Comparison of ENCODE assay signal across 7 mouse cellular contexts in genomic region chr10:80994621-80995020, GRCm38 (mm10). TPM values are rescaled to one million over a fixed set of nuclear protein-coding genes. Genes with fewer than 3 reads are reported as not detected.
A peak's percentile ranks its signal among the peaks of the same experiment; 100 is the strongest.
DNase-seq lines count a peak whose midpoint lies in the region; ATAC-seq and TF ChIP-seq lines count a peak whose summit lies in the region.

No protein-coding gene starts in this region.

- 0 out of 2 replicates have a peak overlapping the region, but pooled peaks have one; percentile 1 for H3K4me3 ChIP-seq in intestine, embryonic 15.5 days (replicated peaks)
- H3K4me3 ChIP-seq in intestine, postnatal 0 days (ENCODE audit: low read depth, low read length), result no peak overlapping the region; the same call in 1 of the 2 replicates
- H3K4me3 ChIP-seq in MEL (ENCODE audit: control insufficient read depth in 1 of 2, insufficient read depth in 1 of 2, low read depth in 2 of 2, low read length in 2 of 2), result no peak overlapping the region; a peak in 1 of 4 replicates
- H3K4me3 ChIP-seq in forebrain, embryonic 16.5 days (replicated peaks; ENCODE audit: low read length), result no peak overlapping the region
- no peak overlapping the region for H3K4me3 ChIP-seq in kidney, embryonic 16.5 days (ENCODE audit: low read length)

- no peak overlapping the region for H3K27ac ChIP-seq in intestine, embryonic 15.5 days
- H3K27ac ChIP-seq in intestine, postnatal 0 days (ENCODE audit: low read depth, low read length), result no peak overlapping the region
- no peak overlapping the region for H3K27ac ChIP-seq in MEL (ENCODE audit: control insufficient read depth, low read depth, low read length)
- H3K27ac ChIP-seq in forebrain, embryonic 16.5 days (ENCODE audit: low read length), result no peak overlapping the region
- no peak overlapping the region for H3K27ac ChIP-seq in kidney, embryonic 16.5 days (ENCODE audit: low read length)

- no peak for TF ChIP-seq CTCF in intestine, postnatal 0 days (IDR thresholded peaks at IDR 0.05; ENCODE audit: low read depth)
- no peak for TF ChIP-seq CTCF in MEL (IDR thresholded peaks at IDR 0.05 in 2 of 3, conservative IDR thresholded peaks at IDR 0.05 in 1 of 3; ENCODE audit: control insufficient read depth in 1 of 3, insufficient read depth in 1 of 3, low read depth in 2 of 3, low read length in 3 of 3, poor library complexity in 1 of 3, severe bottlenecking in 1 of 3)

- TF ChIP-seq POLR2A in MEL (IDR thresholded peaks at IDR 0.05; ENCODE audit: control insufficient read depth in 1 of 2, insufficient read depth in 1 of 2, low read depth in 1 of 2, low read length in 2 of 2, poor library complexity in 1 of 2), result no peak

- H3K79me2 ChIP-seq in MEL (ENCODE audit: control insufficient read depth, insufficient read depth, low read length, poor library complexity), result no peaks in the 10 kb centered on the region

- WGBS in intestine, embryonic 15.5 days, result 60% methylated on average over 4 of the region's 4 CpGs
- 56% methylated on average over 4 of the region's 4 CpGs for WGBS in intestine, postnatal 0 days
- 64% methylated on average over 4 of the region's 4 CpGs for WGBS in forebrain, embryonic 16.5 days
- WGBS in kidney, embryonic 16.5 days, result 63% methylated on average over 4 of the region's 4 CpGs

- peaks cover 3% of the 10 kb centered on the region; the same call in 1 of the 2 replicates for H3K27me3 ChIP-seq in intestine, embryonic 15.5 days (replicated peaks)
- 0 out of 2 replicates have a peak, but pooled peaks cover 9% of the 10 kb centered on the region for H3K27me3 ChIP-seq in intestine, postnatal 0 days (replicated peaks; ENCODE audit: control insufficient read depth, insufficient read depth, low read length)
- H3K27me3 ChIP-seq in MEL (ENCODE audit: control insufficient read depth in 1 of 2, insufficient read depth in 2 of 2, low read length in 2 of 2), result no peaks in the 10 kb centered on the region
- no peaks in the 10 kb centered on the region for H3K27me3 ChIP-seq in forebrain, embryonic 16.5 days (replicated peaks; ENCODE audit: control insufficient read depth, insufficient read depth, low read length)
- H3K27me3 ChIP-seq in kidney, embryonic 16.5 days (ENCODE audit: insufficient read depth, low read length), result peaks cover 3% of the 10 kb centered on the region; the same call in 1 of the 2 replicates

- H3K36me3 ChIP-seq in intestine, embryonic 15.5 days, result no peaks in the 10 kb centered on the region
- no peaks in the 10 kb centered on the region for H3K36me3 ChIP-seq in intestine, postnatal 0 days (ENCODE audit: control insufficient read depth, insufficient read depth)
- H3K36me3 ChIP-seq in MEL (ENCODE audit: control insufficient read depth in 1 of 2, insufficient read depth in 2 of 2, low read length in 2 of 2), result peaks cover 0 to 5% of the 10 kb centered on the region in 2 experiments; a peak in 2 of 4 replicates
- no peaks in the 10 kb centered on the region for H3K36me3 ChIP-seq in forebrain, embryonic 16.5 days (ENCODE audit: control insufficient read depth, insufficient read depth)
- no peaks in the 10 kb centered on the region for H3K36me3 ChIP-seq in kidney, embryonic 16.5 days (ENCODE audit: insufficient read depth, low read length)

- no peak for TF ChIP-seq RAD21 in MEL (IDR thresholded peaks at IDR 0.05; ENCODE audit: low read depth, low read length)

- TF ChIP-seq EP300 in MEL (IDR thresholded peaks at IDR 0.05; ENCODE audit: low read depth in 1 of 2, low read length in 2 of 2), result no peak

- no peak overlapping the region for H3K9ac ChIP-seq in intestine, embryonic 15.5 days
- H3K9ac ChIP-seq in intestine, postnatal 0 days (ENCODE audit: low read depth, low read length), result no peak overlapping the region
- H3K9ac ChIP-seq in MEL (ENCODE audit: control insufficient read depth, low read depth, low read length, poor library complexity, severe bottlenecking), result peak overlapping the region; percentile 37
- H3K9ac ChIP-seq in forebrain, embryonic 16.5 days (replicated peaks; ENCODE audit: low read depth, low read length), result peak overlapping the region; percentile 47
- H3K9ac ChIP-seq in kidney, embryonic 16.5 days (replicated peaks; ENCODE audit: low read length), result no peak overlapping the region

- intact Hi-C loops in heart, postnatal 36 days (cut with DNase I), result loop anchor here (1.0 to 5.0 kb wide), 3 partner anchors 113 to 247 kb away; partner anchors contain the start of gene Oaz1

- H3K4me2 ChIP-seq in intestine, embryonic 15.5 days (replicated peaks), result peak overlapping the region; percentile 48; the same call in 1 of the 2 replicates
- no peak overlapping the region for H3K4me2 ChIP-seq in intestine, postnatal 0 days (replicated peaks; ENCODE audit: low read depth)
- H3K4me2 ChIP-seq in forebrain, embryonic 16.5 days (ENCODE audit: low read length), result no peak overlapping the region
- H3K4me2 ChIP-seq in kidney, embryonic 16.5 days (replicated peaks; ENCODE audit: low read depth, low read length), result no peak overlapping the region

- DNase-seq in MEL (ENCODE audit: low read depth, low spot score), result no peak
- peak; percentile 23 to 39 for DNase-seq in heart, postnatal 36 days
- no peak for DNase-seq in right cerebral cortex, postnatal 14 days

- H3K9me3 ChIP-seq in intestine, embryonic 15.5 days, result no peaks in the 10 kb centered on the region
- no peaks in the 10 kb centered on the region for H3K9me3 ChIP-seq in intestine, postnatal 0 days (ENCODE audit: control insufficient read depth)
- no peaks in the 10 kb centered on the region for H3K9me3 ChIP-seq in MEL (replicated peaks; ENCODE audit: insufficient read depth, low read length)
- no peaks in the 10 kb centered on the region for H3K9me3 ChIP-seq in forebrain, embryonic 16.5 days (ENCODE audit: control insufficient read depth, low read length)
- no peaks in the 10 kb centered on the region for H3K9me3 ChIP-seq in kidney, embryonic 16.5 days (ENCODE audit: low read length)

- ATAC-seq in intestine, embryonic 15.5 days, result no peak
- ATAC-seq in intestine, postnatal 0 days, result no peak
- no peak for ATAC-seq in forebrain, embryonic 16.5 days
- ATAC-seq in kidney, embryonic 16.5 days (ENCODE audit: low FRiP score, low TSS enrichment), result no peak

- peaks cover 8% of the 10 kb centered on the region; the same call in 1 of the 2 replicates for H3K4me1 ChIP-seq in intestine, embryonic 15.5 days (replicated peaks)
- no peaks in the 10 kb centered on the region for H3K4me1 ChIP-seq in intestine, postnatal 0 days (replicated peaks; ENCODE audit: control insufficient read depth, insufficient read depth, low read length)
- peaks cover 3 to 9% of the 10 kb centered on the region in 2 experiments; a peak in 3 of 4 replicates for H3K4me1 ChIP-seq in MEL (ENCODE audit: control insufficient read depth in 1 of 2, insufficient read depth in 2 of 2, low read length in 2 of 2)
- H3K4me1 ChIP-seq in forebrain, embryonic 16.5 days (replicated peaks; ENCODE audit: control insufficient read depth, insufficient read depth, low read length), result peaks cover 9% of the 10 kb centered on the region
- H3K4me1 ChIP-seq in kidney, embryonic 16.5 days (ENCODE audit: insufficient read depth, low read length), result peaks cover 8% of the 10 kb centered on the region; the same call in 1 of the 2 replicates

TF ChIP-seq in MEL, 35 proteins besides CTCF, POLR2A, EP300 and RAD21 (continues in another document):
- TF ChIP-seq USF2 (IDR thresholded peaks at IDR 0.05; ENCODE audit: borderline replicate concordance in 1 of 2, insufficient read depth in 1 of 2, low read depth in 1 of 2, low read length in 2 of 2) (no peak), CHD2 (IDR thresholded peaks at IDR 0.05; ENCODE audit: low read length) (no peak), E2F4 (IDR thresholded peaks at IDR 0.05; ENCODE audit: borderline replicate concordance, low read depth, low read length) (no peak), ZMIZ1 (IDR thresholded peaks at IDR 0.05; ENCODE audit: low read depth, low read length) (no peak), MEF2A (IDR thresholded peaks at IDR 0.05; ENCODE audit: extremely low read depth, insufficient replicate concordance, low read depth, low read length, poor library complexity, severe bottlenecking) (no peak), ZC3H11A (IDR thresholded peaks at IDR 0.05; ENCODE audit: low read depth, low read length) (no peak), BHLHE40 (IDR thresholded peaks at IDR 0.05; ENCODE audit: borderline replicate concordance, low read depth, low read length) (no peak), TCF12 (IDR thresholded peaks at IDR 0.05; ENCODE audit: low read depth, low read length) (no peak)

RNA-seq across cellular contexts. Expression of gene Gng7, which starts 20.1 kb away (rescaled TPM):
- polyA plus RNA-seq in intestine, embryonic 15.5 days (2015; fragmentation: Nextera tagmentation; extraction: Ambion mirVana), result 4.5 and 4.7 TPM in 2 replicates
- 0.81 and 1.2 TPM in 2 replicates for polyA plus RNA-seq in intestine, postnatal 0 days (2015; fragmentation: Nextera tagmentation; extraction: Ambion mirVana)
- 0.92 and 1.3 TPM in 2 replicates for total RNA-seq in MEL (2012; rRNA removed)
- polyA plus RNA-seq in MEL (2012; ENCODE audit: insufficient read depth in 1 of 2, insufficient read length in 2 of 2, low read depth in 1 of 2, low replicate concordance in 2 of 2, missing spikeins in 1 of 2), result 1 to 10 TPM in 1 of 2 experiments, not detected in 1; 6.2 TPM
- 41.0 and 47.4 TPM in 2 replicates for polyA plus RNA-seq in forebrain, embryonic 16.5 days (2015; fragmentation: Nextera tagmentation; extraction: Ambion mirVana)
- under 1 TPM; 0.22 to 0.67 TPM for total RNA-seq in heart, postnatal 36 days (2021)
- 6.6 and 6.7 TPM in 2 replicates for polyA plus RNA-seq in kidney, embryonic 16.5 days (2015; fragmentation: Nextera tagmentation; extraction: Ambion mirVana)

RNA-seq across cellular contexts. Expression of gene Diras1, which starts 30.8 kb away (rescaled TPM):
- 0.94 and 1.2 TPM in 2 replicates for polyA plus RNA-seq in intestine, embryonic 15.5 days (2015; fragmentation: Nextera tagmentation; extraction: Ambion mirVana)
- 0.43 and 0.91 TPM in 2 replicates for polyA plus RNA-seq in intestine, postnatal 0 days (2015; fragmentation: Nextera tagmentation; extraction: Ambion mirVana)
- not detected in 2 replicates for total RNA-seq in MEL (2012; rRNA removed)
- polyA plus RNA-seq in MEL (2012; ENCODE audit: insufficient read depth in 1 of 2, insufficient read length in 2 of 2, low read depth in 1 of 2, low replicate concordance in 2 of 2, missing spikeins in 1 of 2), result under 1 TPM in 1 of 2 experiments, not detected in 1; 0.04 TPM
- 37.6 and 45.4 TPM in 2 replicates for polyA plus RNA-seq in forebrain, embryonic 16.5 days (2015; fragmentation: Nextera tagmentation; extraction: Ambion mirVana)
- total RNA-seq in heart, postnatal 36 days (2021), result not detected
- polyA plus RNA-seq in kidney, embryonic 16.5 days (2015; fragmentation: Nextera tagmentation; extraction: Ambion mirVana), result 0.11 and 0.41 TPM in 2 replicates

RNA-seq across cellular contexts. Expression of gene Slc39a3, which starts 42.6 kb away (rescaled TPM):
- polyA plus RNA-seq in intestine, embryonic 15.5 days (2015; fragmentation: Nextera tagmentation; extraction: Ambion mirVana), result 15.0 and 18.2 TPM in 2 replicates
- 10.5 and 11.1 TPM in 2 replicates for polyA plus RNA-seq in intestine, postnatal 0 days (2015; fragmentation: Nextera tagmentation; extraction: Ambion mirVana)
- 14.8 and 19.5 TPM in 2 replicates for total RNA-seq in MEL (2012; rRNA removed)
- polyA plus RNA-seq in MEL (2012; ENCODE audit: insufficient read depth in 1 of 2, insufficient read length in 2 of 2, low read depth in 1 of 2, low replicate concordance in 2 of 2, missing spikeins in 1 of 2), result 10 to 100 TPM in 1 of 2 experiments, not detected in 1; 15.6 TPM
- 48.1 and 54.0 TPM in 2 replicates for polyA plus RNA-seq in forebrain, embryonic 16.5 days (2015; fragmentation: Nextera tagmentation; extraction: Ambion mirVana)
- total RNA-seq in heart, postnatal 36 days (2021), result 10 to 100 TPM; 14.5 to 14.6 TPM
- 19.6 and 19.9 TPM in 2 replicates for polyA plus RNA-seq in kidney, embryonic 16.5 days (2015; fragmentation: Nextera tagmentation; extraction: Ambion mirVana)

Comparison
In these comparisons a context has a peak if more than half of its experiments do, and no peak if none do; other contexts are left out.
1. H3K9ac ChIP-seq: peak in MEL (single experiment) and forebrain, embryonic 16.5 days (single experiment); none in intestine, embryonic 15.5 days (single experiment), intestine, postnatal 0 days (single experiment) and kidney, embryonic 16.5 days (single experiment).
2. DNase-seq: peak in heart, postnatal 36 days (2 of 2); none in MEL (single experiment) and right cerebral cortex, postnatal 14 days (single experiment).
3. RNA of gene Diras1, which starts 30.8 kb away (polyA plus RNA-seq): 37.6 to 45.4 TPM in forebrain, embryonic 16.5 days; 0.94 to 1.2 TPM in intestine, embryonic 15.5 days, 0.43 to 0.91 TPM in intestine, postnatal 0 days, 0.11 to 0.41 TPM in kidney, embryonic 16.5 days and 0.04 TPM in MEL; every median in the first group is over 10 times any median in the second.